Mouse (Mus musculus) spleen, adult 10 weeks (tissue): ENCODE measurements around the gene Krtcap3. TPM values are rescaled to one million over a fixed set of nuclear protein-coding genes. Genes with fewer than 3 reads are reported as not detected.

ENCODE experiments used
- polyA plus RNA-seq: library from polyadenylated mRNA; stranded (reverse); fragments of 350-450 nt; fragmentation: Illumina TruSeq; extraction: RNeasy Lipid Tissue Mini Kit (QIAGEN cat#74804); gene quantifications from one replicate; pipeline ENCODE4 v1.2.3, GENCODE M21; 2015; ENCODE audit warnings: low replicate concordance; ENCODE audit not compliant: insufficient read depth

The Krtcap3 gene
- polyA plus RNA-seq: 11.7 TPM

DNA sequence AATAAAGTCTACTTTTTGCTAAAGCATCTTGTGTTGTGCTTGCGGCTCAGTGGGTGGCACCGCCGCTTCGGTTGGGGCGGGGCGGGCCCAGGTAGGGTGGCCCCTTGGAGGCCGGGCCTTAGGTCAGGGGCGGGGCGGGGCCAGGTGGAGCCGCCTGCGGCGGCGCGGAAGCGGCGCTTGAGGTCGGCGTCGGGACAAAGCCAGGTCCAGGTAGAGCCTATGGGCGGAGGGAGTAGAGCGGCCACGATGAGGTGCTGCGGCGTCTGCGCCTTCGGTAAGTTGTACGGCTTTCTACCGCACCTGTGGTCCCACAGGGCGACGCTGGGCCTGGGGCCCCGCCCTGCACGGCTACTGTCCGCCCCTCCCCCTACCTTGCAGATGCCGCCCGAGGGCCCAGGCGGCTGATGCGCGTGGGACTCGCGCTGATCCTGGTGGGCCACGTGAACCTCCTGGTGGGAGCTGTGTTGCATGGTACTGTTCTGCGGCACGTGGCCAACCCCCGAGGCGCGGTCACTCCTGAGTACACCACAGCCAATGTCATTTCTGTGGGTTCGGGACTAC, at the start of gene Krtcap3:
Gene Krtcap3, plus strand, starts transcription at position 151 of the 561 bp plus-strand sequence.

DNA sequence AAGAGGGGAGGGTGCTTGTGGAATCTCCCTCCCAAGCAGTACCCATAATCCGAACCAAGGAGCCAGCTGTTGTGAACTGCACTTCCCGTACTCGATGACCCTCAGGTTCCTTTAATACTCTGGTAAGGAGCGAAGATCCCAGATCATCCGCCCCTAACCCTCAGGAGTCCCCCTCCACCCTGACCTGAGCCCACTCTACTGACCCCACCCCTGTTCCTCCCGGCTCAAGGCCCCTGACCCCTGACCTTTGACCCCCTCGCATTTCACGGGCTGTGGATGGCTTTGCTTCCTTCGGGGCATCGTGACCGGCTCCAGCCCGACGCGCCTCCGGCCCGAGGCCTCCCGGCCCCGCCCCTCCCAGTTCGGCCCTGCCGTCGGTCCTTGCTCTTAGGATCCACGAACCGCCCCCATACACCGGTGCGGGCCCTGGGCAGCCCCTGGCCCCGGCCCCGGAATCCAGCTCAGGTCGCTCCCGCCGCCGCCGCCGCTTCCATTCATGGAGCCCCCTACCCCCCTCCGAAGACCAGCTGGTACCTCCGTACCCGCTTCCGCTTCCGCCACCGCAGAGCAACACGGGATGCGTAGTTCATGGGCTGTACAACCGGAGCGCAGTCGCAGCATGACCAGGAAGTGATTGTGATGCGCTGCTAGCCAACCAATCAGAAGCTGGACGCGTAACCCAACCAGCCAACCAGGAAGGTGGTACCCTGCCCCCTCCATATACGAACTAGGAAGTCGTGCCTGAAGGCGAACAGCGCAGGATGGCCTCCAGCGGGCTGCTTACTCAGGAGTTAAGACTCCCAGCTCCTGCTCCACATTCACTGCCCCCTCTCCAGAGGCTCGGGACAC, 49.5 kb upstream of the Krtcap3 start, which contains the start of gene Zfp513:
Gene Zfp513, minus strand, starts transcription at position 562 of the 849 bp plus-strand sequence.

DNA sequence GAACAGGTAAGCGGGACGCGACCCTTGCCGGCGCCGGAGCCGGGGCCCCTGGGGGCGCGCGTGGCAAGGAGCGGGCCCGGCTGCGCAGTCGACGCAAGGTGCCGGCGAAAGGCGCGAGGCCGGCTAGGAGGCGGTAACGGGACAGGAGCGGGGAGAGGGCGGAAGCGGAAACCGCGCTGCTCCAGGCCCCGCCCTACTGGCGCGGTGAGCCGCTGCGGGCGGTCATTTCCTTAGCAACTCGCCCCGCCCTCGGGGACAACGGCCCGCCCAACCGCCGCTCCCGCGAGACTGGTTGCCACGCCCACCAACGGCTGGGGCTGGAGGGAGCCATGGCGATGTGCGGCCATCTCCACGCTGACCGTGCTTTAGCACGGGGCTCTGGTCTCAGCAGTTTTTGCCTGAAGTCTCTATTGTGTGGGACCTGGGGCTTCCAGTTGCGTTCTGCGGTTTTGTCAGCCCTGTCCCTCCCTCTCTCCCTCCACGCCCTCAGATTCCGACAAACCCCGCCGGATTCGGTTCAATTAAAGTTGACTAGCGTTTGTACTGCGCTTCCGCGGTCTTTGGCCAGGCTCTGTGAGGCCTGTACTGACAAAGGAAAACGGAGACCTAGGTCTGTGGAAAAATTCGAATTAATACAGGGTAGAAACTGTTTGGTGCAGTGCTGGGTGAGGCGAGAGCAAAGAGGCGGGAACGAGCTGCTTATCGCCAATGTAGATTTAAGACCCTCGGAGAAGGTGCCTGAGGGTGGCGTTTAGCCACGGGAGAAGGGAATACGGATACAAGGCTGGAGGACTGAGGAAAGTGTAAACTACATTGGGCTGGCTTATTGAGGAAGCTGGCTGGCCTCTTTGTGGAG, 30.8 kb upstream of the Krtcap3 start, which contains the start of gene Ppm1g:
Gene Ppm1g, minus strand, starts transcription at position 240 of the 856 bp plus-strand sequence.

DNA sequence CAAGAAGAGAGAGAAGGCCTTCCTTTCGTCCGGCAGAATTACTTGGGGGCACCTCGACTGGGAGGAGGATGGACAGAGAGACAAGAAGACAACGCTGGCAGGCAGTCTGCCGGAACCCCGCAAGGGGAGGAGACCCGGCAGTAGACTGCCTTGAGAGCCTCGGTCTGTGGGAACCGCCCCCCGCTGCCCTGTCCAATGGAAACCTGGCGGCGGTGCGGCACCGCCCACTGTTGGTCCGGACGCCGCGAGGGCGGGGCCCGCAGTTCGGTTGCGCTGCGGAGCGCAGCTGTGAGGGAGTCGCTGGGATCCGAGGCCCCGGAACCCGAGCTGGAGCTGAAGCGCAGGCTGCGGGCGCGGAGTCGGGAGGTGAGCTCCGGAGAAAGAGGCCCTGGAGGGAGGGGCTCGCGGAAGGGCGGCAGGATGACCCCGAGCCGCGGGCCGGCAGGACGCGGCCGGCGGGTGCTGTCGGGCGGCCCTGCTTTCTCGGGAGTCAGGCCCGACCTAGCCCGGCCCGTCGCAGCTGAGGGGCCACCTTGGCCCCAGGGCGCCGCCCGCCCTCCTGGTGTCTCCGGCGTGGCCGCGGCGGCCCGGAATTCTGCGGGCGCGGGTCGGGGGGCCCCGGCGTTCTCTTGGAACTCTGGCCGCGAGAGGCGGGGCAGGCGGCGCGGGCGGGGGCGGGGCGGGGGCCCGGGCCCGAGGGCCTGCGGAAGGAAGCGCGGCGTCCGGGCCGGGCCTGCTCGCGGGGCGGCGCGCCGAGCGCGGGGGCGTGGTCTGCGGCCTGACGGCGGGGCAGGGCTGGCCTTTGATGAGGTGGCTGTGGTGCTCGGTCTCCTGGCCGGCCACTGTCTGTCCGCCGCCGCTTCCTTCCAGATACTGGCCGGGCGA, 10.6 kb upstream of the Krtcap3 start, which contains the start of the genes Nrbp1 and Gm9970:
Gene Nrbp1, plus strand, starts transcription at position 228 of the 885 bp plus-strand sequence.
Gene Gm9970, minus strand, starts transcription at position 596 of the 885 bp plus-strand sequence.

DNA sequence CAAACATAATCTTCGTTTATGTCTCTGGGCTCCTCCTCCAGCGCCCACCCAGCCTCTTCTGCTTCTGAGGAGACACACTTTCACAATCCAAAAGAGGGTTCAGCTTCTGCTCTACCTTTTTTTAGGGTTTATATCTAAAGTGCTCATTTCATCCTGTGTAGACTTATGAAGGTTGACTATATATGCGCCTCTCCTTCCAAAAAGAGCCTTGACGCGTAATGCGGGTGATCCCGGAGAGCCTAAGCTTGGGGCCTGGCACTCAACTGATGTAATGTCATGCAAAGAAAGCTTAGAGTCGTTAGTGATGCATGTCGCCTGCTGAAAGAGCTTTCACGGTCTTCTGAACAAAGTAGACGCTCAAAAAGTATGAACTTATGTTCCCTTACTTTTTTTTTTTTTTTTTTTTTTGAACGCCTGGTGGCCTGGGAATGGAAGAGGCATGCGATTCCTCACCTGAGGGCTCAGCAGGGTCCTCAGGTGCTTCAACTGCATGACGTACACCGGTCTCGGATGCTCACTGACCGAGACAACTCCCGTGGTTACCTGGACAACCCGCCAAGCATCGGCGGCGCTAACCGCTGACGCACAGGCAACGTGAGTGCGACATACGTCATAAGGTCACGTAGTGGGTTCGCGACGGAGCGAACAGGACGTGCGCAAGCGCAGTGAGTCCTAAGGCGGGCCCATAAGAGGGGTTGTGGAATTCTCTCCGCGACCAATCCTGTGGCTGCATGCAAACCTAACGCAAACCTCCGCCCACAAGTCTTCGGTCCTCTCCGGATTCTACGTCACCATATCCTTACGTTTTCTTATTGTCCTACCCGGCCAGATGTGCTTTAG, 39.2 kb downstream of the Krtcap3 start, which contains the start of gene Ift172:
Gene Ift172, minus strand, starts transcription at position 596 of the 840 bp plus-strand sequence.

DNA sequence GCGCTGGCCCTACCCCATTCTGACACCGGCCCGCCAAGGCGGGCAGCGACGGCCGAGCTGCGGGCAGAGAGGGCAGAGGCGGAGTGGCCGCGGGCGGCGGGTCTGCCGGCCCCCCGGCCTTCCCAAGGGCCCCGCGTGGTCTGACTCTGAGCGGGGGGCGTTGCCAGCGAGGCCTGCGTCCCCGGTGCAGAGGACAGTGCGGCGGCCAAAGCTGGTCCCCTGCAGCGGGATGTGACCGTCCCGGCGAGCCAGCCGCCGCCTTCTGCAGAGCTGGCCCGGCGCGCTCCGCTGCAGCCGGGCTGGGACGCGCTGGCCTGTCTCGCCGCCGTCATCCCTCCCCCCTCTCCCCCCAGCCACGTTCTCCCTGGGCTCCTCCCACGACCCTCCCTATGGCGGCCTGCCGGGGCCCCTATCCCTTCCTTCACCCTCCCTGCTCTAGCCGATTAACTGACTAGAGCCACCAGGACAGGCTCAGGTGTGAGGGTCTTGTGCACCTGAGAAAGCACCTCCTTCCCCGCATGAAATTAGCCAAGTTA, 44.2 kb downstream of the Krtcap3 start, which contains the start of gene Fndc4:
Gene Fndc4, minus strand, starts transcription at position 475 of the 536 bp plus-strand sequence.

DNA sequence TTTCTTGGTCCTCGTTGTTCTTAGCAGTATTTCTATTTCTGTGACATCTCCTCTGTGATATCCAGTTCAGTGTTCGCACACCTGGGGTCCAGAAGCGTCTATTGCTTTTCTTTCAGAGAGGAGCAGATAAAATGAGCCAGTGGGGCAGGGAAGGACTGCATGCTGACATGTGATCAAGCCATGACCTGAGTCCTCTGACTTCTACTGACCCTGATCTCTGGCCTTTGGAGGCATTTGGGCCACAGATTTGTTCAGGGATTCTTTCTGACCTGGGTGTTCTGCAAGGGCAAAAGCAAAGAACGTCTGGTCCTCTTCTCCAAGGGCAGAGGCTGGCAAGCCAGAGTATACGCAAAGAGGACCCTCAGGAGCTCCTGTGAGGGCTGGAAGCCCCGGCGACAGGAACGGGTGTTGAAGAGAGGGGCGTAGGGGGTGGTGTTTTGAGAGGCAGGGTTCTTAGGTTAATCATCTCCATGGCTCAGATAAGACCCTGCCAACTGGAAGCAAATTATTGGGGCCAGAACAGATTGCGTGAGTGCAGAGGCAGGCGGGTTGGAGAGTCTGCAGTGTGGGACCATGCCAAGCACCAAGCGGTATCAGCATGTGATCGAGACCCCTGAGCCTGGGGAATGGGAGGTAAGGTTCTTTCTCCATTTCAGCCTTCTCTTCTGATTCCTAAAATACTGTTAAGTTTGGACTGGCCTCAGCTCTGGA, 45.7 kb downstream of the Krtcap3 start, which contains the start of gene Gckr:
Gene Gckr, plus strand, starts transcription at position 397 of the 711 bp plus-strand sequence.

Other genes starting within 250 kb of the Krtcap3 start
- 100 TPM for gene Atraid, start 203.4 kb upstream of the Krtcap3 start, polyA plus RNA-seq
- gene Slc5a6, start 202.8 kb upstream of the Krtcap3 start, polyA plus RNA-seq: 5.0 TPM
- 12.4 TPM for gene Cad, start 196.9 kb upstream of the Krtcap3 start, polyA plus RNA-seq
- gene Dnajc5g, start 145.4 kb upstream of the Krtcap3 start, polyA plus RNA-seq: not detected
- gene Slc30a3, start 143.5 kb upstream of the Krtcap3 start, polyA plus RNA-seq: not detected
- not detected for gene Trim54, start 135.0 kb upstream of the Krtcap3 start, polyA plus RNA-seq
- not detected for gene Ucn, start 112.9 kb upstream of the Krtcap3 start, polyA plus RNA-seq
- 37.0 TPM for gene Mpv17, start 97.4 kb upstream of the Krtcap3 start, polyA plus RNA-seq
- 2.1 TPM for gene Gm29609, start 71.8 kb upstream of the Krtcap3 start, polyA plus RNA-seq
- gene Gtf3c2, start 71.5 kb upstream of the Krtcap3 start, polyA plus RNA-seq: 116 TPM
- gene Snx17, start 58.5 kb upstream of the Krtcap3 start, polyA plus RNA-seq: 97.0 TPM
- 17.1 TPM for gene Eif2b4, start 58.3 kb upstream of the Krtcap3 start, polyA plus RNA-seq
- 14.9 TPM for gene Zfp513, start 49.4 kb upstream of the Krtcap3 start, polyA plus RNA-seq
- gene Ppm1g, start 31.0 kb upstream of the Krtcap3 start, polyA plus RNA-seq: 88.2 TPM
- 156 TPM for gene Nrbp1, start 10.8 kb upstream of the Krtcap3 start, polyA plus RNA-seq
- gene Gm9970, start 10.5 kb upstream of the Krtcap3 start, polyA plus RNA-seq: not detected
- 20.5 TPM for gene Ift172, start 39.4 kb downstream of the Krtcap3 start, polyA plus RNA-seq
- 3.6 TPM for gene Fndc4, start 44.4 kb downstream of the Krtcap3 start, polyA plus RNA-seq
- not detected for gene Gckr, start 45.8 kb downstream of the Krtcap3 start, polyA plus RNA-seq
- gene Zfp512, start 200.7 kb downstream of the Krtcap3 start, polyA plus RNA-seq: 52.2 TPM
- gene 4930548H24Rik, start 234.0 kb downstream of the Krtcap3 start, polyA plus RNA-seq: 0.11 TPM
- 32.4 TPM for gene Gpn1, start 243.1 kb downstream of the Krtcap3 start, polyA plus RNA-seq